Mouse (Mus musculus) forebrain, embryonic 15.5 days (tissue): ENCODE measurements around the gene Mrpl48. TPM values are rescaled to one million over a fixed set of nuclear protein-coding genes. Genes with fewer than 3 reads are reported as not detected.

Experiments used
- ATAC-seq: fragments of 200-750 bp; cut with Nextera tagmentation; replicated peaks from 2 replicates; pipeline ENCODE4 v1.8.0; 2017; ENCODE audit warnings: mild to moderate bottlenecking, moderate TSS enrichment, moderate library complexity
- H3K27ac ChIP-seq: fragments of 300-500 bp; sonication (generic); replicated peaks from 2 replicates; pipeline ENCODE4 v1.5.1; 2015; ENCODE audit warnings: mild to moderate bottlenecking, inconsistent platforms
- H3K27me3 ChIP-seq: fragments of 300-500 bp; sonication (generic); 2 replicates; pipeline ENCODE4 v1.6.1; 2015; ENCODE audit warnings: inconsistent platforms
- H3K36me3 ChIP-seq: fragments of 300-500 bp; sonication (generic); 2 replicates; pipeline ENCODE4 v1.6.1; 2015; ENCODE audit warnings: mild to moderate bottlenecking, inconsistent platforms
- H3K4me1 ChIP-seq: fragments of 300-500 bp; sonication (generic); 2 replicates; pipeline ENCODE4 v1.6.1; 2015; ENCODE audit warnings: inconsistent platforms
- H3K4me2 ChIP-seq: fragments of 300-500 bp; sonication (generic); replicated peaks from 2 replicates; pipeline ENCODE4 v1.6.1; 2015; ENCODE audit warnings: mild to moderate bottlenecking, inconsistent platforms
- H3K4me3 ChIP-seq: fragments of 300-500 bp; sonication (generic); 2 replicates; pipeline ENCODE4 v1.5.1; 2015; ENCODE audit warnings: mild to moderate bottlenecking, inconsistent platforms
- H3K9ac ChIP-seq: fragments of 300-500 bp; sonication (generic); replicated peaks from 2 replicates; pipeline ENCODE4 v1.6.1; 2015; ENCODE audit warnings: mild to moderate bottlenecking, inconsistent platforms
- H3K9me3 ChIP-seq: fragments of 300-500 bp; sonication (generic); 2 replicates; pipeline ENCODE4 v1.6.1; 2016; ENCODE audit warnings: inconsistent platforms
- WGBS: fragments of 180-500 bp; shearing (Covaris S2); methylation state at CpG from one replicate; pipeline ENCODE4 v1.1.7; 2015; ENCODE audit warnings: mixed read lengths; 5-methylcytosine and 5-hydroxymethylcytosine counted together
- polyA plus RNA-seq: library from polyadenylated mRNA; unstranded; fragments of >200 nt; fragmentation: Nextera tagmentation; extraction: Ambion mirVana; gene quantifications from 2 replicates; pipeline ENCODE4 v1.2.1, GENCODE M21; 2015

Mrpl48 gene
- polyA plus RNA-seq, 1 experiment from 2014 or later, result 74.9 TPM

DNA sequence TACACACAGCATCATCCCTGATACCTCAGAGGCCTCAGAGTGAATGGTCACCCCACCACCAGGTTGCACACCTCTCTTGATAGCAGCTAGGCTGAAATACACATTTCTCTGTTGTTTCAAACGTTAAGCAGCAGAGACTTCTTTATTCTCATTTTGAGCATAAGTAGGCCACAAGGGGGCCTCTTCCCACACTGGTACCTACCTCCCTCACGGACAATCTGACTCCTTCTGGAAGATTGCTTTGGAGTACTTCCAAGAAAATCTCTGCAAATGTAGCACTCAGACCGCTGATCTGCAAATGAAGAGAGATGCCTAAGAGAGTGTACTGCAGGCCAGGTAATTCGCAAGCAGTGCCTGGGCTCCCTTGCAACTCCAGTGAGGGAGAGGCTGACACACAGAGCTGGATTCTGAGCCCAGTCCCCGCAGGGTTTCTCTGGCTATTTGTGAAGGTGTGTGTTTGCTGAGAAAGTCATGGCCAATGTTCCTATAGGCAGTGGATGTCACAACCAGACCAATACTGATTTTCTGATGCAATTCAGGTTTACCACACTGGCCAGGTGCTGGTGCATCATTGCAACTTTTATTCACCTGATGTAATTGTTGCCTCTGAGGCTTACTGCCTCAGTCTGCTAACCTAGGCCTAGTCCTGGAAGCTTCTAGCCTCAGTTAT, 57.6 kb downstream of the Mrpl48 start:
- H3K9ac ChIP-seq, result no peak overlapping the region

DNA sequence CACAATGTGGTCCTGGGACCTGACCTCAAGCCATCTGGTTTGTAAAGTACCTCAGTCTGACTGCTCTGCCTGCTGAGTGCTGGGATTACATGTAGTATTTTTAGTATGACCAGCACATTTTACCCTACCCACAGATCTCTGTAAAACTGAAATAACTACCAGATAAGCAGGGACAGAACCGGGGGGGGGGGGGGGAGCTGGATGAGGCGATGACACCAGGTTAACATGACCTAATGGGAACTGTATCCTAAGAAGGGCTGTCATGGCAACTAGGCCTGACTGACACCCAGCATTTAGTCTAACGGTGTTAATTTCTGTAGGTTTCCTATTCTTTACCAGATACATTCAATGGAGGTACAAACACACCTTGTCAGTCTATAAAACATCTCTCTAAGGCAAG, 58.3 kb downstream of the Mrpl48 start:
- peaks cover 8% of the 10 kb centered on the region for H3K4me1 ChIP-seq
- no peak overlapping the region for H3K27ac ChIP-seq
- H3K9me3 ChIP-seq, result no peaks in the 10 kb centered on the region
- no peaks in the 10 kb centered on the region for H3K36me3 ChIP-seq
- WGBS, result 88% methylated on average over 3 of the region's 3 CpGs
- no peak overlapping the region for H3K9ac ChIP-seq
- H3K27me3 ChIP-seq, result no peaks in the 10 kb centered on the region
- no peak overlapping the region for H3K4me3 ChIP-seq
- H3K4me2 ChIP-seq, result no peak overlapping the region
- ATAC-seq, result no peak

More for the DNA sequence above, 57.6 kb downstream of the Mrpl48 start:
- Histone ChIP-seq H3K4me3 (no peak overlapping the region), H3K27ac (no peak overlapping the region), H3K36me3 (no peaks in the 10 kb centered on the region), H3K9me3 (no peaks in the 10 kb centered on the region), H3K4me2 (no peak overlapping the region), H3K4me1 (peaks cover 15% of the 10 kb centered on the region), H3K27me3 (no peaks in the 10 kb centered on the region)
- WGBS, result 49% methylated on average over 5 of the region's 5 CpGs
- ATAC-seq, result 0 out of 2 replicates have a peak, but pooled peaks have one; percentile 41

DNA sequence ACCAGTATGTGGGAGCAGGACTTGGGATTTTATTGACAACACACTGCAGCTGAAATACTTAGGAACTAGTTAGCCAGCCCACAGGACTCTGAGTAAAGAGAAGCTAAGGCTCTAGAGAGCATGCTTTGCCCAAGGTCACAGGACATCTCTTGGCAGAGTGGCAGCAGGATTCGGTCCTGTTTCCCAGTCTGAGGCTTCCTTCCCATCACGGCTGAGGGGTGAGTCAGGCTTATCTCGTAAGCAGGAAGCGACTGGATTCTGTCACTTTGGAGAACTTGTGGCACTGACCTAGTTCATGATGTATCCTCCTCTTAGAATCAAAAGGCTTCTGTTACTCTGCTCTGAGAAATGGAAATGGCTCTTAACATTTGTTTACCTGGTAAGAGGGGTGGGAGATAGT, 60.5 kb downstream of the Mrpl48 start:
- H3K36me3 ChIP-seq, result no peaks in the 10 kb centered on the region
- no peaks in the 10 kb centered on the region for H3K9me3 ChIP-seq
- no peak overlapping the region for H3K4me2 ChIP-seq
- no peak overlapping the region for H3K27ac ChIP-seq
- H3K4me1 ChIP-seq, result peaks cover 3% of the 10 kb centered on the region; the same call in 1 of the 2 replicates
- no peak overlapping the region for H3K9ac ChIP-seq
- H3K27me3 ChIP-seq, result no peaks in the 10 kb centered on the region
- ATAC-seq, result no peak
- H3K4me3 ChIP-seq, result no peak overlapping the region
- 81% methylated on average over 4 of the region's 4 CpGs for WGBS

DNA sequence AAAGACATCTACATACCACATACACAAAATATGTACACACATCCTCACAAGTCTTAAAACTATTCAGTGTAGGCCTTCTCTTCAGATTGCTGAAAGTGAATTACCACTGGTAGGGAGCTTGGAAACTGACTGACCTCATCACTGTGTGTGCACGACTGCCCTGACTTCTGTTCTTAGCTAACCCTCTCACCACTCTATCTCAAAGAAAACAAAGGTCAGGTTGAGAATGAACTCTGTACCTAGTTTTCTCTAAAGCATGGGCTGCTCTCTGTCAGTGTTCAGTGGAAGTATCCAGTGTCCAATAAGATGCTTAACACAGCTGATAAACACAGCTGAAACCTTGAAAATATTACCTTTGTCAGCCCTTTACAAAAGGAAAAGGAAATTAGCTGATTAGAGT, 63.7 kb downstream of the Mrpl48 start:
- Histone ChIP-seq H3K4me2 (no peak overlapping the region), H3K9me3 (no peaks in the 10 kb centered on the region), H3K36me3 (peaks cover 8% of the 10 kb centered on the region), H3K9ac (no peak overlapping the region), H3K4me3 (no peak overlapping the region), H3K27ac (no peak overlapping the region), H3K27me3 (no peaks in the 10 kb centered on the region), H3K4me1 (no peaks in the 10 kb centered on the region)
- no peak for ATAC-seq
- 83% methylated on average over 1 of the region's 1 CpGs for WGBS

DNA sequence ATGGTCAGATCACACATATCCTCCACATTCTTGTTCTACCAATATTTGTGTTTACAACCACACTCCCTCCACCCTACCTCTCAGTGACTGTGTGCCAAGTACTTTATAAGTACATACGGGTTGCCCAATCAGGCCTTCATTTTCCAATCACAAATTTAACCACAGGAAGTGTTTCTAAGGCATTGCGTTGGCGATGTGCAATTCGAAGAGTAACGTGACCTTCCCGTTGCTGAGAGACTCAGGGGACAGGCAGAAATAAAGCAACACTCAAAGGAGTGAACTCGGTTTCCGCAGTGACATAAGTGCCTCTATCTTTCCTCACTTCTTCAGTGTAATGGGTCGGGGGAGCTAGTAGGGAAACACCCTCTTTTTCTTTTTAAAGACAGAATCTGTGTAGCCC, 68.6 kb downstream of the Mrpl48 start:
- H3K9me3 ChIP-seq, result no peaks in the 10 kb centered on the region
- no peak overlapping the region for H3K27ac ChIP-seq
- no peak for ATAC-seq
- H3K9ac ChIP-seq, result no peak overlapping the region
- 96% methylated on average over 9 of the region's 9 CpGs for WGBS
- no peak overlapping the region for H3K4me3 ChIP-seq
- peaks cover 11% of the 10 kb centered on the region for H3K4me1 ChIP-seq
- no peak overlapping the region for H3K4me2 ChIP-seq
- peaks cover 13% of the 10 kb centered on the region for H3K36me3 ChIP-seq
- no peaks in the 10 kb centered on the region for H3K27me3 ChIP-seq

DNA sequence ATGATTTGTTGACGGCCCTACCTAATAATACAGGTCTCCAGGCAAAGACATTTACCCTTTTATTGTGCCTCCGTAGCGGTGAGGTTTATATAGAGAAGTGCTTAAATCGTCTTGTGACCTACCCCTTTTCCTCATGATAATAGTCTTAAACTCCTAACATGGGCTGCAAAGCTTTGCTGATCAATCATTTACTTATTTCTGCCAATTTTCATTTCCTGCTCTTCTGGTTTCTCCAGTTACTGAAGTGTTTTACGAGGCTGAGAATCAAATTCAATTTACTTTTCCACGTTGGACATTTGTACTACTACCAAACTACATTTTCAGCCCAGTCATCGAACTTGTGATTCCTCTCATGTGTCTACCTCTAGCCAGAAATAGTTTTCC, 70.6 kb downstream of the Mrpl48 start:
- Histone ChIP-seq H3K4me1 (peaks cover 11% of the 10 kb centered on the region), H3K4me2 (peak overlapping the region; percentile 60), H3K27ac (peak overlapping the region; percentile 91), H3K9me3 (no peaks in the 10 kb centered on the region), H3K9ac (peak overlapping the region; percentile 79), H3K4me3 (peak overlapping the region; percentile 65), H3K27me3 (no peaks in the 10 kb centered on the region), H3K36me3 (peaks cover 13% of the 10 kb centered on the region)
- ATAC-seq, result no peak
- WGBS, result 32% methylated on average over 7 of the region's 7 CpGs

DNA sequence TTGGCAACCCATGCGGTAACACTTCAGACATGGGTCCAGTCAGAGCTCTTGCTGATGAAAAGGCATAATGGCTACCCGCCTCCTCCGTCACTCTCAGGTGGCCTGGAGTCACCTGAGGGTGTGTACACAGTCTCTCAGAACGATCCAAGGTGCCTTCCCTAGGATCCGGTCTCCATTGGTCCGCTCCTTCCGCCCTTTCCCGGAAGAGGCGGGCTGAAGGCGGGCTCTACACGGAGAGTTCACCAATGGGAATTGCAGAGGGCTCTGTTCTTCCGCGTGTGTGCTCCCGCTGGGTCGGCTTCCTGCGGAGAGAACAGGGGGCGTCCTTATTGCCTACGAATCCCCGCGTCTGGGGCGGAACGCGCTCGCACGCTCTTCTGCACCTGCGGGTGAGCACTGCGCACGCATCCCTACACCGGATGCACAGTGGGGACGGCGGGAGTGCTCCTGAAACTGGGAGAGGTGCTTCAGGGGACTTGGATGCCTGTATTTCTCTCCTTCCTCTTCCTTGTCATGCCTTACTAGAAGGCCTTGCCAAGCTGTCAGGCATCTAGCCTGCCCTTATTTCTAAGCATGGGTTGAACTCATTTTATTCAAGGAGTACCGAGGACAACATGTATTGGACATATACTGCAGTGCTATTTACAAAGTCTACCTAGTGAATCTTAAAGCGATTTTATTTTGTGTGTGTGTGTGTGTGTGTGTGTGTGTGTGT, 71.1 kb downstream of the Mrpl48 start, which contains the start of gene Coa4:
Coa4 (plus strand) TSS at position 268 of the 715 bp plus-strand sequence.
- Histone ChIP-seq H3K9ac (peak within 1 kb of the TSS; percentile 79), H3K4me2 (peak within 1 kb of the TSS; percentile 60), H3K36me3 (peaks cover 13% of the 10 kb centered on the region), H3K4me1 (peaks cover 11% of the 10 kb centered on the region), H3K27ac (peak within 1 kb of the TSS; percentile 91), H3K27me3 (no peaks in the 10 kb centered on the region), H3K9me3 (no peaks in the 10 kb centered on the region), H3K4me3 (peak within 1 kb of the TSS; percentile 65)
- peak; percentile 100 for ATAC-seq
- under 1% methylated on average over 33 of the region's 33 CpGs for WGBS

DNA sequence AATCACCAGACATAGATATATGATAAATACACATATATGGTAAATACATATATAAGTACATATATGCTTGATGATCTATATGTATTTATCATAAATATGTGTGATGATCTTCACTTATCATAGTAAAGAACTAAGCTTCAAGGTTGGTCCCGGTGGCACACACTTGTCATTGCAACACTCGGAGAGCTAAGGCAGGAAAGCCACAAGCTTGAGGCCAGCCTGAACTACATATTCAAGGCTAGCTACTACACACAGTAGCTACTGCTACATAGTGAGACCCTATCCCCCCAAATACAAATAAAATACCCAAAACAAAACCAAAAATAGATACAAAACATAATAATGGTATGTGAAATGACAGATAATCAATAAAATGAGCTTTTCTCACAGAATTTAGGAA, 72.3 kb downstream of the Mrpl48 start:
- H3K4me1 ChIP-seq, result peaks cover 11% of the 10 kb centered on the region
- H3K27ac ChIP-seq, result no peak overlapping the region
- H3K9ac ChIP-seq, result no peak overlapping the region
- no peak overlapping the region for H3K4me2 ChIP-seq
- H3K27me3 ChIP-seq, result no peaks in the 10 kb centered on the region
- H3K9me3 ChIP-seq, result no peaks in the 10 kb centered on the region
- H3K36me3 ChIP-seq, result peaks cover 13% of the 10 kb centered on the region
- 81% methylated on average over 2 of the region's 2 CpGs for WGBS
- ATAC-seq, result no peak
- H3K4me3 ChIP-seq, result no peak overlapping the region

DNA sequence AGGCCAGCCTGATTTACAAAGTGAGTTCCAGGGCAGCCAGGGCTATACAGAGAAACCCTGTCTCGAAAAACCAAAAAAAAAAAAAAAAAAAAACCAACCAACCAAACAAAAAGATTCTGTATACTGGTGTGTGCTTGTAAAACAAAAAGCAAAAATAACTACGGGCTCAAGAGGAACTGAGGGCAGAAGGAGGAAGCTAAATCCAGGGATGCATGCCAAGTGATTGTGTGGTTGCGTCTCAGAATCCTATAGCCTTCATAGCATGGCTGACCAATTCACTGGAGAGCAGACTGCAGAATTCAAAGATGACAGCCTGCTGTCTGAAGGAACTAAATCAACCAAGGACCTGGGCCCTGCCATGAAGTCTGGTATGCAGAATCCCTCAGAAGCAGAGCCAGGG, 73.9 kb downstream of the Mrpl48 start:
- H3K27me3 ChIP-seq, result no peaks in the 10 kb centered on the region
- no peak overlapping the region for H3K27ac ChIP-seq
- no peaks in the 10 kb centered on the region for H3K9me3 ChIP-seq
- peaks cover 3% of the 10 kb centered on the region for H3K36me3 ChIP-seq
- WGBS, result 81% methylated on average over 3 of the region's 3 CpGs
- H3K9ac ChIP-seq, result no peak overlapping the region
- no peak overlapping the region for H3K4me3 ChIP-seq
- no peak for ATAC-seq
- peaks cover 11% of the 10 kb centered on the region for H3K4me1 ChIP-seq
- no peak overlapping the region for H3K4me2 ChIP-seq

DNA sequence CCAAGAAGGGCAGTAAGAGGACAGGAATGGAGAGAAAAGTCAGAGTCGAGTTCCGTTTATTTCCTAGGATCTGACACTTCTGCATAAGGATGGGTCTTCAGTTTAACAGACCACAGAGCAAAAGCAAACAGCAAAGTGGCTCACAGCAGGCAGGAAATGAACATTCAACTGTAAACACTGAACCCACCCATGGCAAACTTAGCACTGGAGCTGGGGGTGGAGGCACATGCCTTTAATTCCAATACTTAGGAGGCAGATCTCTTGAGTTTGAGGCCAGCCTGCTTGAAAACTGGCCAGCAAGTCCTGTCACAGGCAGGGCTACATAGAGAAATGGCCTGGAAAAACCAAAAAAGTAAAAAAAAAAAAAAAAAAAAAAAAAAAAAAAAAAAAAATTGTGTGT, 74.6 kb downstream of the Mrpl48 start:
- WGBS, result 88% methylated on average over 2 of the region's 2 CpGs
- Histone ChIP-seq H3K4me1 (peaks cover 11% of the 10 kb centered on the region), H3K36me3 (no peaks in the 10 kb centered on the region), H3K4me2 (no peak overlapping the region), H3K27ac (no peak overlapping the region), H3K27me3 (no peaks in the 10 kb centered on the region), H3K9ac (no peak overlapping the region), H3K9me3 (no peaks in the 10 kb centered on the region), H3K4me3 (no peak overlapping the region)
- no peak for ATAC-seq

DNA sequence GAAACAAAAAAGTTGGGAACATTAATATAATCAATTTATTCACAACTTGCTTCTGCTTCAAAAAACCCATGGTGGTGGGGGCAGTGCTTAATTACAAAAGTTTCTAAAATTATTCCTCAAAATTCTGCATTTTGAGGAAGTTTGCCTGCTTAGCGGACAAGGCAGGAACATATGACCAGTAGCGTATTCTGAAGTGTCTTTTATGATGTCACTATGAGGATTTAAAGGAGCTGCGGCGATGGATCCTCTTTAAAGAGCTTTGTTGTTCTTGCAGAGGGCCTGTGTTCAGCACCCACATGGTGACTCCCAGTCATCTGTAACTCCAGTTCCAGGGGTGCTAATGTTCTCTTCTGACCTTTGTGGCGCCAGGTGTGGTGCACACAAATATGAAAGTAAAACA, 77.3 kb downstream of the Mrpl48 start:
- ATAC-seq, result no peak
- 92% methylated on average over 5 of the region's 5 CpGs for WGBS
- Histone ChIP-seq H3K4me3 (no peak overlapping the region), H3K4me1 (no peaks in the 10 kb centered on the region), H3K9me3 (no peaks in the 10 kb centered on the region), H3K4me2 (no peak overlapping the region), H3K36me3 (no peaks in the 10 kb centered on the region), H3K27ac (no peak overlapping the region), H3K9ac (no peak overlapping the region), H3K27me3 (no peaks in the 10 kb centered on the region)

DNA sequence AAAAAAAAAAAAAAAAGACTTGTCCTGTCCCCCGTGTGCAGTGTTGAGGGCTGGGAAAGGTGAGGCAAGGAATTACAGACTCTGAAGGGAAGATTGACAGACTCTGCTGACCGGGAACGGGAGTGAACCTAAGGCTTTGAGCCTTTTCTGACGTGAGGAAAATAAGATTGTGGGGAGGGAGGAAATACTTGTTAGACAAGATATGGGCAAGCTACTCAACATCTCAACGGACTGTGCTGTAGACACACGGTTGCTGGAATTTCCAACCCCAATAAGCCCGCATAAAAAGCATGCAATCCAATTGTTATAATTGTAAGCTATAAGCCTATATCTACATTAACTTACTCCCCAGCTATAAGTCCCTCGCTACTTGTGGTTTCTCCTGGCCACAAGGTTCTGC, 83.4 kb downstream of the Mrpl48 start:
- no peak overlapping the region for H3K4me3 ChIP-seq
- H3K27me3 ChIP-seq, result no peaks in the 10 kb centered on the region
- no peak overlapping the region for H3K27ac ChIP-seq
- H3K36me3 ChIP-seq, result no peaks in the 10 kb centered on the region
- H3K9ac ChIP-seq, result no peak overlapping the region
- no peak overlapping the region for H3K4me2 ChIP-seq
- 76% methylated on average over 8 of the region's 8 CpGs for WGBS
- no peaks in the 10 kb centered on the region for H3K9me3 ChIP-seq
- H3K4me1 ChIP-seq, result no peaks in the 10 kb centered on the region
- no peak for ATAC-seq
